Mouse (Mus musculus) liver, postnatal 0 days (tissue): ENCODE measurements around the gene Arhgdig.

Source experiments
- CTCF ChIP-seq: sonication (generic); IDR thresholded peaks from 2 replicates; pipeline ENCODE4 v1.5.1; 2016; ENCODE audit warnings: antibody characterized with exemption, low read depth
- EP300 ChIP-seq: IDR thresholded peaks from 2 replicates; pipeline ENCODE4 v1.6.1; 2016; ENCODE audit warnings: antibody characterized with exemption, low read depth, mild to moderate bottlenecking

DNA sequence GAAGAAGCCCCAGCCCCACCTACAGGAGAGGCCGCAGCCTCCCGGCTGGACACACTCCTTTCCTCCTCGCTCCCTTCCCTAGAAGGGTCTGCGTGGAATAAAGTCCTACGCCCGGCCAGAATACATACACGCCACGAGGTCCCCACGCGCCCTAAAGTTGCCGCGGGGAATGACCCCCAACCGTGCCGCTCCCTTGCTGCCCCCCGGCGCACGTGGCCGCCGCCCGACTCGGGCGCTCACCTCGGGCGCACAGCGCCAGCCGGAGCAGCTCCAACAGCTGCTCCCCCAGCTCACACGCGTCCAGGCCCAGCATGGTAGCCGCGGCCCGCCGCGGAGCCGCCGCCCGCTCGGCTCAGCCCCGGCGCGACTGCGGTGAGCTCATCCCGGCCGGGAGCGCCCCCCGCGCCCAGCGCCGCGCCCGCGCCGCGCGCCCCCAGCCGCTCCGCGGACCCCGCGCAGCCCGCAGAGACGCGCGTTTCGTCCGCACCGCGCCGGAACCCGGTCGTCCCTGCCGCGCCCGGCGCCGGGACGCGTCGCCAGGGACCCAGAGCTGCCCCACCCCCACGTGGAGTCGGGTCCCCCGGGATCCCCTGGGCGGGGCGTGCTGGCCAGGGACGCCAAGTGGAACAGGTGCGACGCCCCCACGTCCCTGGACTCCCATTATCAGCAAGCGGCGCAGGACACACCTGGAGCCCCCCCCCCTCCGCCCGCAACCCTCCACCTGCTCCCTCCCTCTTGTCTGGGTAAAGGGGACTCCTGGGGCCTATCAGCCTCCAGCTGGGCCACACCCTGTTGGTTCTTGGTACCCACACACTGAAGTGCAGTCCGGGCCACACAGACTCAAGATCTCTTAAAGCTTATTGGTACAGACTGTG, 6.5 kb downstream of the Arhgdig start:
- no peak for TF ChIP-seq CTCF
- no peak for TF ChIP-seq EP300
